Mouse (Mus musculus): Measurements from ENCODE around the gene Actrt2. TPM values are rescaled to one million over a fixed set of nuclear protein-coding genes. Genes with fewer than 3 reads are reported as not detected.

The Actrt2 gene
- polyA plus RNA-seq (2016; fragmentation: Nextera tagmentation; extraction: Ambion mirVana): not detected in 2 replicates

DNA sequence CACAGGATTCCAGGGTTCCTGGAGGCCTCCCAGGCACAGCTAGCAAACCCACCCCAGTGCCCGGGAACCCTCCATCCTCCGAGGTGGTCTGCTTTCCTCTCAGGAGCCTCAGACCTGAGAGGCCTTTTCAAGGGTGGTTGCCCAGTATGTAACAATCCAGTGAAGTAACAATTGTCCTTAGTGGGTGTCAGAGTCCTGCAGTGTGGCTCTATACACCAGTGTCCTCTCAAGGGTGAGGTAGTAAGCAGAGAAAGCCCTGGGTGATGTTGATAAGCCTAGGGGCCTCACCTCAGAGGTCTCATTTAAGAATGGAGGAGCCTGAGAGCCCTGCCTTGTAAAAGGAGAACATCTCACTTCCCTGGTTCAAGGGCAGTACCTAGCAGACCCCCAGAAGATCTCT is at the start of gene Actrt2:
TSS of gene Actrt2 (minus strand) at position 101 of the 400 bp plus-strand sequence.
- no peak for ATAC-seq (ENCODE audit: low FRiP score, low read depth)
- no peak within 1 kb of the TSS for H3K4me3 ChIP-seq
- no peaks in the 10 kb centered on the region for H3K4me1 ChIP-seq
- H3K36me3 ChIP-seq: no peaks in the 10 kb centered on the region
- no peaks in the 10 kb centered on the region for H3K9me3 ChIP-seq
- no peak within 1 kb of the TSS for H3K9ac ChIP-seq (replicated peaks)
- peaks cover 49% of the 10 kb centered on the region for H3K27me3 ChIP-seq
- 96% methylated on average over 2 of the region's 2 CpGs for WGBS
- no peak within 1 kb of the TSS for H3K4me2 ChIP-seq (replicated peaks)
- H3K27ac ChIP-seq (replicated peaks): no peak within 1 kb of the TSS

DNA sequence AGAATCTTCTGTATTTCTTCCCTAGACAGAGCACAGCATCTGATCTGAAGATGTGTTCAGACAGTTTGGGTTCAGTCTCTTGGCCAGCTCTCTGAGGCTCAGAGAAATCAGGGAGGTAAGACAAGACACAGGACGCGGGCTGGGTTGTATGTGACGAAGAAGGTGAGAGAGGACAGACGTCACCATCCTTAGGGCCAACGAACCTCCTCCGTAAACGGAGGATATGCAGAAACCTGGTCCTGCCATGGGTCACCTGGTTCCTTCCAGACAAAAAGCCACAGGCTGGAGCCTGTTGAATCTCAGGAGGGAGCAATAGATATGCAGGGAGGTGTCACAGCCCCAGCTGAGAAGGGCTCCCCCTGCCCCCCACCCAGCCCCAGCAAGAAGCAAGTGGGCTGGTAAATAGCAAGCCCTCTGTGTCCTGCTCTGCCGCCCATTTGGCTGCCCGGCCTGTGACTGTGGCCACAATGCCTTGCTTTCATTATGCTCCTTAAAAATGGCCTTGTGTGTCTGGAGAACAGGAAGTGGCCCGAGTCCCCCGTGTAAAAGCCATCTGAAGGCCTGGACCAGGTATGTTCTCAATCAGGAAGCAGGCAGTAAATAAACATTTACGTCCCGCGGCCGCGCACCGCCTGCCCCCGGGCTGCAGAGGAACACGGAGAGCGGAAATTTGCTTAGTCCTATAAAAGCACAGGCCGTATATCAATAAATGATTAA is 41.9 kb upstream of the Actrt2 start:
- H3K4me3 ChIP-seq: no peak overlapping the region
- peaks cover 5% of the 10 kb centered on the region for H3K27me3 ChIP-seq
- WGBS: 86% methylated on average over 21 of the region's 21 CpGs
- H3K36me3 ChIP-seq: no peaks in the 10 kb centered on the region
- no peak overlapping the region for H3K27ac ChIP-seq (replicated peaks)
- H3K4me2 ChIP-seq (replicated peaks): no peak overlapping the region
- no peaks in the 10 kb centered on the region; the same call in 1 of the 2 replicates for H3K4me1 ChIP-seq
- ATAC-seq (ENCODE audit: low FRiP score, low read depth): no peak
- H3K9me3 ChIP-seq: no peaks in the 10 kb centered on the region
- no peak overlapping the region for H3K9ac ChIP-seq (replicated peaks)

DNA sequence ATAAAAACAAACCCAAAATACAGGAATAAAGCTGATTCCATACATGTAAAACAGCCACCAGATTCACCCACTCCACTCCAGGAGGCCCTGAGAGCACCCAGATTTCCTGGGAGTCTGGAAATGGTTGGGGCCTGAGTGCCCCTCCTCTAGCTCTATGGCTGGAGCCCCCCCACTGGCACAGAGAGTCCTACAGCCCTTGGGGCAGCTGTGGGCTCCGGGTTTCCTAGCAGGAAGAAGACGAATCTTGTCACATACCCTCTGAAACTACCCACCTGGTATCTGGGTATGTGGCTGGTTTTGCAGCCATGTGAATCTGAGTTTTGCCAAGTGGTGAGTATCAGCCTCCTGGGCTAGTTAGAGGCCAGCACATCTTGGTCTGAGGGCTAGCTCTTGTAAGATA is 41.1 kb upstream of the Actrt2 start:
- Histone ChIP-seq H3K27me3 (peaks cover 9% of the 10 kb centered on the region), H3K9ac (replicated peaks) (no peak overlapping the region), H3K36me3 (no peaks in the 10 kb centered on the region), H3K9me3 (no peaks in the 10 kb centered on the region), H3K4me1 (no peaks in the 10 kb centered on the region; the same call in 1 of the 2 replicates), H3K4me3 (no peak overlapping the region), H3K4me2 (replicated peaks) (no peak overlapping the region), H3K27ac (replicated peaks) (no peak overlapping the region)
- ATAC-seq (ENCODE audit: low FRiP score, low read depth): no peak
- 74% methylated on average over 2 of the region's 2 CpGs for whole genome bisulfite sequencing

DNA sequence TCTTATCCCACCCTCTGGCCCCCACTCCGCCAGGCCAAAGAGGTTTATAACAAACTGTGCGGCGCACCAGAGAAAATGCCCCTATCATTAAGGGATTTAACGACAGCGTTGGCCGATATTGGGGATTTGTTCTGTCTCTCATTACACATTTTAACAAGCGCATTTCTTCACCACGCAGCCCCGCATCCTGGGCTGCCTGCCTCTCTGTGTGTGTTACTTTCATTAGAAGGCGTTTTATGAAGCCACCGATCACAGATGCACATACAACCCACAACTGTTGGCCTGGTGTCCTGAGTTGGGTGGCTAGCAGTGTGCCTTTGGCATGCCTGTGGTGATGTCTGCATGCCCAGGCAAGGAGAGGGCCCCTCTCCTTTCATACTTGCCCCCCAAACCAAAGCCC is 40.6 kb upstream of the Actrt2 start:
- Histone ChIP-seq H3K9me3 (no peaks in the 10 kb centered on the region), H3K4me1 (no peaks in the 10 kb centered on the region; the same call in 1 of the 2 replicates), H3K27ac (replicated peaks) (no peak overlapping the region), H3K9ac (replicated peaks) (no peak overlapping the region), H3K4me2 (replicated peaks) (no peak overlapping the region), H3K27me3 (peaks cover 9% of the 10 kb centered on the region), H3K4me3 (no peak overlapping the region), H3K36me3 (no peaks in the 10 kb centered on the region)
- 83% methylated on average over 11 of the region's 11 CpGs for whole genome bisulfite sequencing
- ATAC-seq (ENCODE audit: low FRiP score, low read depth): no peak

DNA sequence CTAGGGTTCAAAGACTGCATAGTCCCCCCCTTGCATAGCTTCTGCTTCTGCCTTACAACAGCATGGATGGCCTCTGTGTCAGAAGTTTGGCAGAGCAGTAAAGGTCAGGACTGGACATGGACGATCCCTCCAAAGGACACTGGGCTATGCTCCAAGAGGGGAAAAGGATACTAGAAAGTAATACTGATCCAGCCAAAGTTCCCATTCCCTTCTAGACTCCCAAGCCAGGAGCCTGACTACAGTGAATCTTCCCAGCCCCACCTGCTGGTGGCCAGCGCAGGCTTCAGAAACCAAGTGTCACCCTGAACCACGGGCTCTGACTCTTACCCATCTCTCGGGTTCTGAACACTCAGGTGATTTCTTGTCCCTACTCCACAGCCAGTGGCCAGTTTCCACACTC is 39.9 kb upstream of the Actrt2 start:
- Histone ChIP-seq H3K27me3 (peaks cover 9% of the 10 kb centered on the region), H3K36me3 (no peaks in the 10 kb centered on the region), H3K9me3 (no peaks in the 10 kb centered on the region), H3K27ac (replicated peaks) (no peak overlapping the region), H3K9ac (replicated peaks) (no peak overlapping the region), H3K4me2 (replicated peaks) (no peak overlapping the region), H3K4me1 (no peaks in the 10 kb centered on the region; the same call in 1 of the 2 replicates), H3K4me3 (no peak overlapping the region)
- ATAC-seq (ENCODE audit: low FRiP score, low read depth): no peak
- WGBS: 81% methylated on average over 4 of the region's 4 CpGs

DNA sequence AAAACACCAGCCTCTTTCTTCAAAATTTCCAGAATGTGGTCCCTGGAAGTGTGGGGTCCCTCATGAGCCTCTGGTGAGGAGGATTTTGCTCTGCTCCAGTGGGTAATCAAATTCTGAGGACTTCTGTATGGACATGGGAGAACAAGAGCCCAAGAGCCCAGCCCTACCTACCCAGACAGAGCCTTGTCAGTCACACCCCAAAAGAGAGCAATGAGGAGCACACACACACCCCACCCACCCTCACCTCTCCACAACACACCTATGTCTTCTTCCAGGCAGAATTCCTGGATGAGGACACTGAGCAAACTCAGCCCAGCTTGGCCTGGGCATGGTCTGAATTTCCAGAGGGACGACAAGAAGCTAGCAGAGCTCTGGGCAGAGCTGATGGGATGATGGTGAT is 38.8 kb upstream of the Actrt2 start:
- H3K36me3 ChIP-seq: no peaks in the 10 kb centered on the region
- WGBS: 82% methylated on average over 1 of the region's 1 CpGs
- H3K4me1 ChIP-seq: no peaks in the 10 kb centered on the region; the same call in 1 of the 2 replicates
- peaks cover 9% of the 10 kb centered on the region for H3K27me3 ChIP-seq
- no peaks in the 10 kb centered on the region for H3K9me3 ChIP-seq
- no peak overlapping the region for H3K27ac ChIP-seq (replicated peaks)
- no peak overlapping the region for H3K4me3 ChIP-seq
- no peak overlapping the region for H3K4me2 ChIP-seq (replicated peaks)
- ATAC-seq (ENCODE audit: low FRiP score, low read depth): no peak
- H3K9ac ChIP-seq (replicated peaks): no peak overlapping the region

DNA sequence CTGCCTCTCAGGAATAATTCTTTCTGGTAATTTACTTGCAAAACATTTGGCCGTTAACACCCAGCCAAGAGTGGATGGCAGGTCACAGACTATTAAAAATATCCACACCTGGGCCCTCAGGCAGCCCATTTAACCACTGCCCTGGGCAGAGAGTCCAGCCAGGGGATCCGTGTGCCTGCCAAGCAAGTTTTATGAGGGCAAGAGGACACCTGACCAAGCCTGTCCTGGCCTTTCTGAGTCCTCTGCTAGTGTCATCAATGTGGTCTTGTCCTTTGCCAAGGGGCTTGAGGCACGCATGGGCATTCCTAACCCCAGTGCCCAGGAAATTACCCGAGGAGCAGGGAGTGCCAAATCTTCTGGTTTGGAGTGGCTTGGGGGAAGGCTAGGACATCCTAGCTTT is 38.0 kb upstream of the Actrt2 start:
- no peaks in the 10 kb centered on the region for H3K9me3 ChIP-seq
- H3K4me3 ChIP-seq: no peak overlapping the region
- no peaks in the 10 kb centered on the region for H3K36me3 ChIP-seq
- no peak overlapping the region for H3K9ac ChIP-seq (replicated peaks)
- no peak overlapping the region for H3K4me2 ChIP-seq (replicated peaks)
- H3K27me3 ChIP-seq: peaks cover 9% of the 10 kb centered on the region
- H3K27ac ChIP-seq (replicated peaks): no peak overlapping the region
- ATAC-seq (ENCODE audit: low FRiP score, low read depth): no peak
- WGBS: 90% methylated on average over 4 of the region's 4 CpGs
- no peaks in the 10 kb centered on the region; the same call in 1 of the 2 replicates for H3K4me1 ChIP-seq

DNA sequence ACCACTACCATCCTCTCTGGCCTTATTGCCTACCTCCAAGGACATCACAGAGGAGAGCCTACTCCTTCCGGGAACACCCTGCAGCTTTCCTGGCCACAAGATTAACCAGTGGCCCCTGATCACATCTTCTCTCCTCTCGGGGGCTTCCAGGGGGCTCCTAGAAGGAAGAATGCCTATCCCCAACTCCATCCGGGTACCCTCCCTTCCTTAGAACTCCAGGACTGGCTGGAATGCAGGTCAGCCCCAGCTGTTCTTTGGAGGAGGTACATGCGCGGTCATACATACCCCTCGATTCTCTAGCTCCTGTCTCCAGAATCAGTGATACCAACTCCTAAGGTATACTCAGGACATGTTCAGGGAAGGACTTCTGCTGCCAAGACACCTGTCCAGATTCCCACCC is 37.4 kb upstream of the Actrt2 start:
- WGBS: 85% methylated on average over 6 of the region's 6 CpGs
- H3K27me3 ChIP-seq: peaks cover 9% of the 10 kb centered on the region
- H3K4me3 ChIP-seq: no peak overlapping the region
- no peak overlapping the region for H3K9ac ChIP-seq (replicated peaks)
- H3K4me2 ChIP-seq (replicated peaks): no peak overlapping the region
- no peak for ATAC-seq (ENCODE audit: low FRiP score, low read depth)
- no peak overlapping the region for H3K27ac ChIP-seq (replicated peaks)
- H3K9me3 ChIP-seq: no peaks in the 10 kb centered on the region
- H3K36me3 ChIP-seq: no peaks in the 10 kb centered on the region
- no peaks in the 10 kb centered on the region; the same call in 1 of the 2 replicates for H3K4me1 ChIP-seq

DNA sequence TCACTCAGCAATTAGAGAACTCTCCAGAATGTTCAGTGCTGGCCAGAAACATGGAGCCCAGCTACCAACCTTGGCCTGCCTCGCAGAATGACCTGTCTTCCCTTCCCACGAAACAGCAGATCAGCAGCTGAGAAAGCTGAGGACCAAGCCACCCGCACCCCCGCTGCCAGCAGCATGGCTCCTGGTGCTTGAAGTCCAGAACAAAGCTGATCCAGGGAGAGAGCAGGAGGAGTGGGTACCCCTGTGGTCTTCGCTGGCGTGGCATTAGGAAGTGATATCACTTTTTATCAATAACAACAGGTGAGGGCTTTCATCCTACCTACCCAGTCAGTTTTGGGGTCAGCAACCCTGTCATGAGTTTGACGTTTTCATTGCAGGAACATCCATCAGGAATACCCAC is 36.9 kb upstream of the Actrt2 start:
- no peaks in the 10 kb centered on the region for H3K9me3 ChIP-seq
- H3K4me3 ChIP-seq: no peak overlapping the region
- no peaks in the 10 kb centered on the region; the same call in 1 of the 2 replicates for H3K4me1 ChIP-seq
- H3K27ac ChIP-seq (replicated peaks): no peak overlapping the region
- WGBS: 88% methylated on average over 7 of the region's 7 CpGs
- H3K4me2 ChIP-seq (replicated peaks): no peak overlapping the region
- no peak for ATAC-seq (ENCODE audit: low FRiP score, low read depth)
- no peak overlapping the region for H3K9ac ChIP-seq (replicated peaks)
- H3K27me3 ChIP-seq: peaks cover 9% of the 10 kb centered on the region
- H3K36me3 ChIP-seq: no peaks in the 10 kb centered on the region

DNA sequence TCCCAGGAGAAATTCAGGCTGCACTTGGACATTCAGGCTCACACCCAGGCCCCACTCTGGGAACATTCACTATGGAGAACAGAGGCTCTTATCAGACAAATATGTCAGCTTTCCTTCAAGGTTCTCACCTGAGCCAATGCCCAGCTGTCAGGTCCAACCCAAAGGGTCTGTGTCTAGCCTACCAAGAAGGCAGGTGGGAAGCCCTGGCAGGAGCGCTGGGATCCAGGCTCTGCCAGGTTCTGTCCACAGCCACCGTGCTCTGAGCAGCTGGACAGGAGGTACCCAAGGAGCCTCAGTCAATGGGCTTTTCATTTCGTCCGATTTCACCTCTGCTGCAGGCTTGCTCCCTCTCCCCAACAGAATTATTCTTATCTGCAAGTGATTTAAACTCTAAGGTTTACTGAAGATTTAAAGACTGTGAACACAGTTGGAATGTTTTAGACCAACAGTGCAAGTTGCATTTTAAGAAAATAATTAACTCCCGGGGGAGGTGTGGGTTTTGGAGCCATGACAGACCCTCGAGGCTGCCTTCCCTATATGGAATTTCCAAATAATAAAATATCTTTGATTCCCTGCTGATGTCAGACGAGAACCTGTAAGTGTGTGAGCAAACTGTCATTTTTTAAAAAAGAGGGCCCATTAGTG is 35.9 kb upstream of the Actrt2 start:
- H3K4me3 ChIP-seq: no peak overlapping the region
- WGBS: 75% methylated on average over 7 of the region's 7 CpGs
- no peak for ATAC-seq (ENCODE audit: low FRiP score, low read depth)

DNA sequence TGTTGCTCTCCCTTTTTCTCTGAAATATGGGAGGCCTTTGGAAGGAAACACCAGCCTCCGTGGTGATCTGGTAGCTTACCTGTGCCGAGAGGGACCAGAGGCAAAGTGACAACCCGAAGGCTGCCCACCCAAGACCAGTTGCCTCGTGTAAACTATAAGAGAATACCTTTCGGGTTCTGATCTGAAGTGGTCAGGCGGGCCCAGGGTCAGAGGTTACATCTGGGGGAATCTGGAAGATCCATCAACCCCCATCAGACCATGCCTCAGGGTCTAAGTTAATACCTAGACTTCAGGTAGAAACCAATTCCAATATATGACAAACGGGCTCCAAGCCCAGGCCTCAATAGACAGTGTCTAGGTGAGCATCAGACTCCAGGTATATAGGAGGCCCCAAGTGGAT is 35.3 kb upstream of the Actrt2 start:
- 87% methylated on average over 7 of the region's 7 CpGs for WGBS
- Histone ChIP-seq H3K27ac (replicated peaks) (no peak overlapping the region), H3K4me1 (peaks cover 1% of the 10 kb centered on the region), H3K27me3 (peaks cover 19% of the 10 kb centered on the region), H3K4me3 (no peak overlapping the region), H3K9ac (replicated peaks) (no peak overlapping the region), H3K4me2 (replicated peaks) (no peak overlapping the region), H3K36me3 (no peaks in the 10 kb centered on the region), H3K9me3 (no peaks in the 10 kb centered on the region)
- ATAC-seq (ENCODE audit: low FRiP score, low read depth): no peak

More for the DNA sequence above, 35.9 kb upstream of the Actrt2 start:
- Histone ChIP-seq H3K27me3 (peaks cover 17% of the 10 kb centered on the region), H3K27ac (replicated peaks) (no peak overlapping the region), H3K4me2 (replicated peaks) (no peak overlapping the region), H3K36me3 (no peaks in the 10 kb centered on the region), H3K4me1 (no peaks in the 10 kb centered on the region; the same call in 1 of the 2 replicates), H3K9me3 (no peaks in the 10 kb centered on the region), H3K9ac (replicated peaks) (no peak overlapping the region)

DNA sequence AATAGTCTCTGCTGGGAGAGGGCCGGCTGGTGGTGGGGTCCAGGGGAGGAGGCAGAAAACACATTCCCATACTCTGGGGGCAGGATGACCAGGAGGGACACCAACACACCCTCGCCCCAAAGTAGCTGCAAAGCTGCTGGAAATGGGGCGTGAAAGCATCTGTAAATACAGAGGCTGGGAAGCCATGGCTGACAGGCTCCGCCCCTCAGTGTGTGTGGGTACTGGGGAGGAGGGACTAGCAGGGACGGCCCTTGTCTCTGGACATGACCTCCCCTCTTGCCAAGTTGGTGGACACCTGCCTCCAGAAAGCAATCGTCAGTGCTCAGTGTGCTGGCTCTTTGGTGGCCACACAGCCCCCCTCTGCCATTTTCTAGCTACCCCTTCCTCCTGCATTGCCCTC is 34.5 kb upstream of the Actrt2 start:
- 73% methylated on average over 6 of the region's 6 CpGs for WGBS
- Histone ChIP-seq H3K4me2 (replicated peaks) (no peak overlapping the region), H3K36me3 (no peaks in the 10 kb centered on the region), H3K4me1 (peaks cover 6% of the 10 kb centered on the region; the same call in 1 of the 2 replicates), H3K4me3 (no peak overlapping the region), H3K27me3 (peaks cover 19% of the 10 kb centered on the region), H3K9ac (replicated peaks) (no peak overlapping the region), H3K27ac (replicated peaks) (no peak overlapping the region), H3K9me3 (no peaks in the 10 kb centered on the region)
- no peak for ATAC-seq (ENCODE audit: low FRiP score, low read depth)

Data from midbrain, embryonic 12.5 days (tissue).